Mouse (Mus musculus) neural tube, embryonic 12.5 days (tissue): ENCODE measurements around the gene Psma4. TPM values are rescaled to one million over a fixed set of nuclear protein-coding genes. Genes with fewer than 3 reads are reported as not detected.

ENCODE experiments used
- ATAC-seq: fragments of 200-750 bp; cut with Nextera tagmentation; 2 replicates; pipeline ENCODE4 v1.8.0; 2017; ENCODE audit warnings: low read depth, mild to moderate bottlenecking, moderate TSS enrichment, moderate library complexity; ENCODE audit not compliant: low FRiP score
- H3K27ac ChIP-seq: fragments of 300-500 bp; sonication (generic); 2 replicates; pipeline ENCODE4 v1.5.1; 2016
- H3K27me3 ChIP-seq: fragments of 300-500 bp; sonication (generic); replicated peaks from 2 replicates; pipeline ENCODE4 v1.6.1; 2016; ENCODE audit warnings: mild to moderate bottlenecking
- H3K36me3 ChIP-seq: fragments of 300-500 bp; sonication (generic); 2 replicates; pipeline ENCODE4 v1.6.1; 2016; ENCODE audit warnings: mild to moderate bottlenecking
- H3K4me1 ChIP-seq: fragments of 300-500 bp; sonication (generic); 2 replicates; pipeline ENCODE4 v1.6.1; 2016
- H3K4me2 ChIP-seq: fragments of 300-500 bp; sonication (generic); replicated peaks from 2 replicates; pipeline ENCODE4 v1.6.1; 2016; ENCODE audit warnings: mild to moderate bottlenecking
- H3K4me3 ChIP-seq: fragments of 300-500 bp; sonication (generic); 2 replicates; pipeline ENCODE4 v1.5.1; 2016
- H3K9ac ChIP-seq: fragments of 300-500 bp; sonication (generic); 2 replicates; pipeline ENCODE4 v1.6.1; 2016; ENCODE audit warnings: mild to moderate bottlenecking
- H3K9me3 ChIP-seq: fragments of 300-500 bp; sonication (generic); 2 replicates; pipeline ENCODE4 v1.6.1; 2016; ENCODE audit warnings: mild to moderate bottlenecking
- WGBS: fragments of 180-500 bp; shearing (Covaris S2); methylation state at CpG from one replicate; pipeline ENCODE4 v1.1.7; 2016; 5-methylcytosine and 5-hydroxymethylcytosine counted together
- polyA plus RNA-seq: library from polyadenylated mRNA; unstranded; fragments of >200 nt; fragmentation: Nextera tagmentation; extraction: Ambion mirVana; gene quantifications from 2 replicates; pipeline ENCODE4 v1.2.1, GENCODE M21; 2016

Gene Psma4
- polyA plus RNA-seq: 282 and 287 TPM in 2 replicates

DNA sequence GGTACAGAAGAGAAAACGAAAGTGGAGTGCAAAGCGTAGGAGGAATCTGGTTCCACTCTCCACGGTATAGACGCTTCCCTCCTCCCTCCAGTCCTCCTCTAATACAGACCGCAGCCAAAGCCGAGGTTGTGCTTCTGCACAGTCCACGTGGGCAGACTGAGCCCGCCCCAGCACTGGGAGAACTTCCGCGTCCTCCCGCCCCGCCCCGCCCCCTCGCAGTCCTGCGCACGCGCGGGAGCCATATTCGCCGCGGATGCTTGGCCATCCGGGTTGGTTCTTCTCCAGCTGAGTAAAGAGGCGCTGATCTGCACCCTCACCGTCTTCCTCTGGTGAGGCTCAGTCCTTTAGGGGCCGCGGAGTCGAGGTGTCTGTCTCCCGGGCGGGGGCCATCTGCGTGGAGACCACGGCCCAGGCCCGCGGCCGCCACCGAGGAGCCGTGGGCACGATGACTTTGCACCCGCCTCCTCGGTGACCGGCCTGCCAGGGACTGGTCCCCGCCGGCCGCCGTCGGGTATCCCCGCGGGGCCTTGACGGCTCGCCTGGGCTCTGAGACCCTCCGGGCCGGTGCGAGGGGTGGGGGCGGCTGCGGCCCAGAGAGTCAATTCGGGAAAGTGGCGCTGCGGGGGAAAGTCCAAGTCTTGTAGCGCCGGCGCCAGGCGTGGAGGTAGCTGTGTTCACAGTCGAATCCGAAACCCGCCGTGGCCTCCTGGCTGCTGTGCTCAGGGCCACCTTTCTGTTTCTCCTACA, at the start of gene Psma4, which contains the start of gene AY074887:
Gene Psma4, plus strand, starts transcription at position 216 of the 747 bp plus-strand sequence.
Gene AY074887, minus strand, starts transcription at position 424 of the 747 bp plus-strand sequence.
- under 1% methylated on average over 65 of the region's 65 CpGs for WGBS
- peak within 1 kb of the TSS; percentile 88 for H3K27ac ChIP-seq
- H3K27me3 ChIP-seq: no peaks in the 10 kb centered on the region
- H3K4me2 ChIP-seq: peak within 1 kb of the TSS; percentile 72
- H3K4me1 ChIP-seq: peaks cover 11% of the 10 kb centered on the region
- H3K9ac ChIP-seq: peak within 1 kb of the TSS; percentile 83
- peak; percentile 100 for ATAC-seq
- H3K4me3 ChIP-seq: peak within 1 kb of the TSS; percentile 76
- no peaks in the 10 kb centered on the region for H3K9me3 ChIP-seq
- peaks cover 25% of the 10 kb centered on the region for H3K36me3 ChIP-seq

GRCm38 (mm10) chr9:54909446-54909845, 41.1 kb upstream of the Psma4 start:
- Histone ChIP-seq H3K4me2 (no peak overlapping the region), H3K27ac (no peak overlapping the region), H3K36me3 (peaks cover 49% of the 10 kb centered on the region), H3K4me3 (no peak overlapping the region), H3K27me3 (no peaks in the 10 kb centered on the region), H3K9ac (no peak overlapping the region), H3K4me1 (no peaks in the 10 kb centered on the region), H3K9me3 (no peaks in the 10 kb centered on the region)
- 95% methylated on average over 5 of the region's 5 CpGs for WGBS
- no peak for ATAC-seq

GRCm38 (mm10) chr9:54915576-54915975, 35.0 kb upstream of the Psma4 start:
- Histone ChIP-seq H3K9ac (no peak overlapping the region), H3K4me2 (no peak overlapping the region), H3K4me3 (no peak overlapping the region), H3K9me3 (no peaks in the 10 kb centered on the region), H3K36me3 (peaks cover 7% of the 10 kb centered on the region), H3K27me3 (no peaks in the 10 kb centered on the region), H3K4me1 (peaks cover 6% of the 10 kb centered on the region; the same call in 1 of the 2 replicates), H3K27ac (no peak overlapping the region)
- 74% methylated on average over 7 of the region's 7 CpGs for WGBS
- no peak for ATAC-seq

- no peaks in the 10 kb centered on the region for H3K9me3 ChIP-seq
- H3K36me3 ChIP-seq: peaks cover 7% of the 10 kb centered on the region
- 68% methylated on average over 8 of the region's 8 CpGs for WGBS
- H3K27ac ChIP-seq: no peak overlapping the region
- peak overlapping the region; percentile 84 for H3K4me2 ChIP-seq
- no peak overlapping the region for H3K4me3 ChIP-seq
- peaks cover 6% of the 10 kb centered on the region; the same call in 1 of the 2 replicates for H3K4me1 ChIP-seq
- H3K9ac ChIP-seq: no peak overlapping the region
- peak; percentile 17; the same call in 1 of the 2 replicates for ATAC-seq
- H3K27me3 ChIP-seq: no peaks in the 10 kb centered on the region
Observed at GRCm38 (mm10) chr9:54916401-54916800, 34.2 kb upstream of the Psma4 start.

GRCm38 (mm10) chr9:54917010-54917677, 33.4 kb upstream of the Psma4 start, which contains the start of gene Hykk:
Gene Hykk (plus strand): TSS chr9:54917283.
- no peaks in the 10 kb centered on the region for H3K9me3 ChIP-seq
- peak; percentile 99 for ATAC-seq

DNA sequence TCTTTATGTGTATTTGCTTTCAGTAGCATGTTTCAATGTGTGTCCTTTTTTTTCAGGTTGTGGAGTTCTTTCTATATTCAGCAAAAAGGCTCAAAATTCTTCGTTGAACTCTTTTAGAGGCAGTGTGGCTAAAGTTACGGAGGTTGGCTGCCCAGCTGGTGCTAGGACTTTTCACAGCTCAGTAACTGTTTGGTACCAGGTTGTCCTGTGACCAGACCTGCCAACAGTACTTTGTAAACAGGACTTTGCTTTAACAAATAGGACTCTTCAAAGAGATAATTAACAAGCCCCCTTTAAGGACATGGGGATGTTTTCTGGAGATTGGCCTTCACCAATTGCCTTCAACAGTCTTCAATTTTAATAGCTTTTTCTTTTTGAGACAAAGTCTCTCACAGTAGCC, 32.4 kb upstream of the Psma4 start:
- H3K4me1 ChIP-seq: peaks cover 6% of the 10 kb centered on the region; the same call in 1 of the 2 replicates
- no peak overlapping the region for H3K9ac ChIP-seq
- H3K9me3 ChIP-seq: no peaks in the 10 kb centered on the region
- no peak overlapping the region for H3K27ac ChIP-seq
- ATAC-seq: no peak
- 79% methylated on average over 2 of the region's 2 CpGs for WGBS
- no peaks in the 10 kb centered on the region for H3K27me3 ChIP-seq
- H3K4me2 ChIP-seq: peak overlapping the region; percentile 84; the same call in 1 of the 2 replicates
- H3K36me3 ChIP-seq: peaks cover 8% of the 10 kb centered on the region
- H3K4me3 ChIP-seq: no peak overlapping the region

More at GRCm38 (mm10) chr9:54917010-54917677, 33.4 kb upstream of the Psma4 start, which contains the start of gene Hykk:
- Histone ChIP-seq H3K36me3 (peaks cover under 1% of the 10 kb centered on the region; the same call in 1 of the 2 replicates), H3K27me3 (no peaks in the 10 kb centered on the region), H3K9ac (peak within 1 kb of the TSS; percentile 56), H3K4me1 (peaks cover 6% of the 10 kb centered on the region; the same call in 1 of the 2 replicates), H3K4me3 (peak within 1 kb of the TSS; percentile 56), H3K4me2 (peak within 1 kb of the TSS; percentile 84), H3K27ac (no peak within 1 kb of the TSS)
- under 1% methylated on average over 34 of the region's 34 CpGs for WGBS

- no peak for ATAC-seq
- 94% methylated on average over 5 of the region's 5 CpGs for WGBS
- Histone ChIP-seq H3K4me3 (no peak overlapping the region), H3K4me2 (no peak overlapping the region), H3K9me3 (no peaks in the 10 kb centered on the region), H3K9ac (no peak overlapping the region), H3K27me3 (no peaks in the 10 kb centered on the region), H3K4me1 (peaks cover 6% of the 10 kb centered on the region; the same call in 1 of the 2 replicates), H3K36me3 (peaks cover 8% of the 10 kb centered on the region), H3K27ac (no peak overlapping the region)
Observed at GRCm38 (mm10) chr9:54918781-54919180, 31.8 kb upstream of the Psma4 start.

GRCm38 (mm10) chr9:54919946-54920345, 30.6 kb upstream of the Psma4 start:
- H3K9ac ChIP-seq: no peak overlapping the region
- H3K4me2 ChIP-seq: no peak overlapping the region
- H3K27ac ChIP-seq: no peak overlapping the region
- H3K27me3 ChIP-seq: no peaks in the 10 kb centered on the region
- ATAC-seq: no peak
- H3K4me3 ChIP-seq: no peak overlapping the region
- H3K36me3 ChIP-seq: peaks cover 8% of the 10 kb centered on the region
- H3K9me3 ChIP-seq: no peaks in the 10 kb centered on the region
- peaks cover 6% of the 10 kb centered on the region; the same call in 1 of the 2 replicates for H3K4me1 ChIP-seq
- 59% methylated on average over 4 of the region's 4 CpGs for WGBS

- 94% methylated on average over 1 of the region's 1 CpGs for whole genome bisulfite sequencing
- Histone ChIP-seq H3K4me3 (no peak overlapping the region), H3K9me3 (no peaks in the 10 kb centered on the region), H3K4me2 (no peak overlapping the region), H3K27me3 (no peaks in the 10 kb centered on the region), H3K36me3 (no peaks in the 10 kb centered on the region), H3K9ac (no peak overlapping the region), H3K4me1 (no peaks in the 10 kb centered on the region), H3K27ac (no peak overlapping the region)
- no peak for ATAC-seq
Observed at GRCm38 (mm10) chr9:54930741-54931140, 19.8 kb upstream of the Psma4 start.

DNA sequence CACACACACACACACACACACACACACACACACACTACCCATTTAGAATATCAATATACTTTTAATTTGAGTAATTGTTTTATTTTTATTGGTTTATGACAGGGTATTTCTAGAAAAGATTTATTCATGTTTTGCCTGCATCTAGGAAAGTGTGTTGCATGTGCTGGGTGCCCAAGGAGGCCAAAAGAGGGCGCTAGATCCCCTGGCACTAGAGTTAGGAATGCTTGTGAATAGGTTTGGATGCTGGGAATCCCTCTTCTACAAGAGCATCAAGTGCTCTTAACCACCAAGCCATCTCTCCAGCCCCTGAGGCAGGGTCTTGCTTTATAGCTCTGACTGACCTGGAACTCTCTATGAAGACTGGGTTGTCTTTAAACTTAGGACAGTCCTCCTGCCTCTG, 18.8 kb upstream of the Psma4 start:
- H3K4me2 ChIP-seq: no peak overlapping the region
- H3K4me3 ChIP-seq: no peak overlapping the region

DNA sequence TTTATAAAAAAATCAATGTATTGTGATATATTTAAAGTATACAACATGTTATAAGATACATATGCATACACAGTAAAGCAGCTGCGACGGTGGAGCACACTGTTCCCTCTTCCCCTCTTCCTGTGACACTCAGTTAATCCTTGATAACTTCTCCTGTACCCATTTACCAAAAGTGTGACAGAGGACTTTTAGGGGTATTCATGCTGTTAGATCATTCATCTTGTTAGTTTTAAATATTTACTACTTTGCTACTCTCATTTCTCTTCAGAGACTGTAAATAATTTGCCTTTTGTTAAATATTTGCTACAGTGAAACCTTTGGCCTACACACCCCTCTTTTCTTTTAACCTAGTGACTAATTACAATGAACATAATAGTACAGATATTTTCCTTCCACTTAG, 18.2 kb upstream of the Psma4 start:
- Histone ChIP-seq H3K9ac (no peak overlapping the region), H3K4me2 (no peak overlapping the region), H3K4me1 (no peaks in the 10 kb centered on the region), H3K27me3 (no peaks in the 10 kb centered on the region), H3K36me3 (no peaks in the 10 kb centered on the region), H3K27ac (no peak overlapping the region), H3K4me3 (no peak overlapping the region), H3K9me3 (no peaks in the 10 kb centered on the region)
- 76% methylated on average over 2 of the region's 2 CpGs for WGBS
- no peak for ATAC-seq

More for the DNA sequence above, 18.8 kb upstream of the Psma4 start:
- no peak for ATAC-seq
- no peak overlapping the region for H3K27ac ChIP-seq
- H3K9me3 ChIP-seq: no peaks in the 10 kb centered on the region
- no peak overlapping the region for H3K9ac ChIP-seq
- WGBS: 0% methylated on average over 1 of the region's 1 CpGs
- no peaks in the 10 kb centered on the region for H3K4me1 ChIP-seq
- H3K27me3 ChIP-seq: no peaks in the 10 kb centered on the region
- no peaks in the 10 kb centered on the region for H3K36me3 ChIP-seq

DNA sequence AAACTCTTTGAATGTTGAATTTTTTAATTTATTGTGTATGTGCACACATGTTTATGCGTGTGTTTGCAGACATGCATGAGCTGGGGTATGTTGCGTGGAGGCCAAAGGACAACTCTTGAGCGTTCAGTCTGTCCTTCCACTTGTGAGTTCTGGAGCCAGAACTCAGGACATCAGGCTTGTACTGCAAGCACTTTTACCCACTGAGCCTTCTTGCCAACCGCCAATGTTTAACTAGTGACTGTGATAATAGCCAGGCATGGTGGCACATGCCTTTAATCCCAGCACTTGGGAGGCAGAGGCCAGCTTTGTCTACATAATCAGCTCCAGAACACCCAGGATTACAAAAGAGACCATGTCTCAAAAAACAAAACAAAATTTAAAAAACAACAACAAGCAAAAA, 8.5 kb upstream of the Psma4 start:
- H3K9me3 ChIP-seq: no peaks in the 10 kb centered on the region
- H3K27ac ChIP-seq: no peak overlapping the region

More for the DNA sequence above, 8.5 kb upstream of the Psma4 start:
- 95% methylated on average over 4 of the region's 4 CpGs for WGBS
- no peaks in the 10 kb centered on the region for H3K36me3 ChIP-seq
- ATAC-seq: no peak
- no peaks in the 10 kb centered on the region for H3K27me3 ChIP-seq
- no peak overlapping the region for H3K4me3 ChIP-seq
- no peak overlapping the region for H3K4me2 ChIP-seq
- no peak overlapping the region for H3K9ac ChIP-seq
- H3K4me1 ChIP-seq: no peaks in the 10 kb centered on the region
